Mouse (Mus musculus) spleen, adult 2 months (tissue): ENCODE data around the gene Ulk4. TPM values are rescaled to one million over a fixed set of nuclear protein-coding genes. Genes with fewer than 3 reads are reported as not detected.

Source experiments
- DNase-seq, 2 experiments: peaks; one replicate each; pipeline versions ENCODE4 v3.0.0 to v3.0.0-alpha.2; 2012 to 2021; ENCODE audit warnings: low spot score in 2 of 2, low read depth in 1 of 2
- H3K27ac ChIP-seq: fragments of 200-500 bp; 2 replicates; pipeline ENCODE4 v1.5.1; 2012; ENCODE audit warnings: low read length, inconsistent platforms; ENCODE audit not compliant: insufficient read depth
- H3K27me3 ChIP-seq: fragments of 200-500 bp; 2 replicates; pipeline ENCODE4 v1.6.1; 2012; ENCODE audit warnings: mild to moderate bottlenecking, moderate library complexity, low read length, inconsistent platforms; ENCODE audit not compliant: control insufficient read depth, insufficient read depth
- H3K36me3 ChIP-seq: fragments of 200-500 bp; 2 replicates; pipeline ENCODE4 v1.6.1; 2012; ENCODE audit warnings: mild to moderate bottlenecking, low read length, inconsistent platforms; ENCODE audit not compliant: control insufficient read depth, insufficient read depth
- H3K4me1 ChIP-seq: fragments of 200-500 bp; 2 replicates; pipeline ENCODE4 v1.6.1; 2011; ENCODE audit warnings: inconsistent platforms; ENCODE audit not compliant: control insufficient read depth, insufficient read depth, insufficient read length
- H3K4me3 ChIP-seq: fragments of 200-500 bp; 2 replicates; pipeline ENCODE4 v1.5.1; 2011; ENCODE audit warnings: mild to moderate bottlenecking, inconsistent platforms; ENCODE audit not compliant: insufficient read depth, insufficient read length; ENCODE audit errors: extremely low read depth
- CTCF ChIP-seq: fragments of 200-500 bp; IDR thresholded peaks from 2 replicates; pipeline ENCODE4 v1.5.1; 2011; ENCODE audit warnings: mild to moderate bottlenecking, inconsistent platforms; ENCODE audit not compliant: insufficient read depth, insufficient read length, insufficient replicate concordance; ENCODE audit errors: extremely low read depth
- POLR2A ChIP-seq: fragments of 200-500 bp; IDR thresholded peaks from 2 replicates; pipeline ENCODE4 v1.6.1; 2011; ENCODE audit warnings: low read depth, low read length, inconsistent platforms
- WGBS: fragments of 180-500 bp; shearing (Covaris S2); methylation state at CpG from one replicate; pipeline ENCODE4 v1.1.7; 2018; 5-methylcytosine and 5-hydroxymethylcytosine counted together
- polyA plus RNA-seq: library from polyadenylated mRNA; depleted of rRNA; stranded (reverse); fragments of >200 nt; gene quantifications from 2 replicates; pipeline ENCODE4 v1.2.3, GENCODE M21; 2012

Ulk4 gene
- polyA plus RNA-seq, 1 experiment = 0.39 TPM

GRCm38 (mm10) chr9:121143208-121143607, 133.8 kb downstream of the Ulk4 start:
- Histone ChIP-seq H3K4me3 (no peak overlapping the region), H3K4me1 (no peaks in the 10 kb centered on the region), H3K27ac (no peak overlapping the region), H3K27me3 (no peaks in the 10 kb centered on the region), H3K36me3 (no peaks in the 10 kb centered on the region)
- TF ChIP-seq CTCF = no peak
- TF ChIP-seq POLR2A = no peak
- WGBS = 85% methylated on average over 6 of the region's 6 CpGs
- no peak for DNase-seq

- no peak overlapping the region for H3K27ac ChIP-seq
- H3K27me3 ChIP-seq = no peaks in the 10 kb centered on the region
- DNase-seq = no peak
- no peaks in the 10 kb centered on the region for H3K36me3 ChIP-seq
- no peaks in the 10 kb centered on the region for H3K4me1 ChIP-seq
- 26% methylated on average over 6 of the region's 6 CpGs for WGBS
- no peak overlapping the region for H3K4me3 ChIP-seq
- TF ChIP-seq POLR2A = no peak
- no peak for TF ChIP-seq CTCF
Measured at GRCm38 (mm10) chr9:121132549-121132948, 144.4 kb downstream of the Ulk4 start.

- Histone ChIP-seq H3K27ac (no peak overlapping the region), H3K4me1 (no peaks in the 10 kb centered on the region), H3K36me3 (no peaks in the 10 kb centered on the region), H3K27me3 (no peaks in the 10 kb centered on the region), H3K4me3 (no peak overlapping the region)
- no peak for DNase-seq
- WGBS = 83% methylated on average over 2 of the region's 2 CpGs
- TF ChIP-seq CTCF = no peak
- TF ChIP-seq POLR2A = no peak
Measured at GRCm38 (mm10) chr9:121129533-121129932, 147.5 kb downstream of the Ulk4 start.

- DNase-seq = no peak
- H3K4me3 ChIP-seq = no peak overlapping the region
- H3K4me1 ChIP-seq = no peaks in the 10 kb centered on the region
- 92% methylated on average over 8 of the region's 8 CpGs for WGBS
- no peak for TF ChIP-seq CTCF
- no peak for TF ChIP-seq POLR2A
- no peaks in the 10 kb centered on the region for H3K27me3 ChIP-seq
- H3K27ac ChIP-seq = no peak overlapping the region
- no peaks in the 10 kb centered on the region for H3K36me3 ChIP-seq
Measured at GRCm38 (mm10) chr9:121128934-121129333, 148.1 kb downstream of the Ulk4 start.

GRCm38 (mm10) chr9:121127025-121127424, 150.0 kb downstream of the Ulk4 start:
- no peak overlapping the region for H3K4me3 ChIP-seq
- TF ChIP-seq POLR2A (no peak), CTCF (no peak)
- no peak overlapping the region for H3K27ac ChIP-seq
- WGBS = 65% methylated on average over 2 of the region's 2 CpGs
- no peaks in the 10 kb centered on the region for H3K36me3 ChIP-seq
- no peaks in the 10 kb centered on the region for H3K4me1 ChIP-seq
- H3K27me3 ChIP-seq = no peaks in the 10 kb centered on the region
- DNase-seq = no peak

- Histone ChIP-seq H3K27ac (no peak overlapping the region), H3K36me3 (no peaks in the 10 kb centered on the region), H3K4me3 (no peak overlapping the region), H3K4me1 (no peaks in the 10 kb centered on the region), H3K27me3 (no peaks in the 10 kb centered on the region)
- no peak for DNase-seq
- WGBS = 93% methylated on average over 8 of the region's 8 CpGs
- TF ChIP-seq CTCF (no peak), POLR2A (no peak)
Measured at GRCm38 (mm10) chr9:121124705-121125104, 152.3 kb downstream of the Ulk4 start.

- Histone ChIP-seq H3K4me3 (no peak overlapping the region), H3K27me3 (no peaks in the 10 kb centered on the region), H3K27ac (no peak overlapping the region), H3K36me3 (no peaks in the 10 kb centered on the region), H3K4me1 (no peaks in the 10 kb centered on the region)
- no peak for DNase-seq
- TF ChIP-seq POLR2A = no peak
- WGBS = 20% methylated on average over 5 of the region's 5 CpGs
Measured at GRCm38 (mm10) chr9:121122039-121122438, 155.0 kb downstream of the Ulk4 start.

- WGBS = 73% methylated on average over 4 of the region's 4 CpGs
- Histone ChIP-seq H3K4me1 (no peaks in the 10 kb centered on the region), H3K36me3 (no peaks in the 10 kb centered on the region), H3K27me3 (no peaks in the 10 kb centered on the region), H3K27ac (no peak overlapping the region), H3K4me3 (no peak overlapping the region)
- TF ChIP-seq CTCF = no peak
- no peak for TF ChIP-seq POLR2A
- DNase-seq = no peak
Measured at GRCm38 (mm10) chr9:121117936-121118335, 159.1 kb downstream of the Ulk4 start.
